Mouse (Mus musculus): Measurements from ENCODE around the gene Hopx. TPM values are rescaled to one million over a fixed set of nuclear protein-coding genes. Genes with fewer than 3 reads are reported as not detected.

Gene Hopx
- polyA plus RNA-seq, 1 experiment from 2014 or later = 49.0 TPM

GRCm38 (mm10) chr5:77038451-77038850, 76.5 kb downstream of the Hopx start:
- H3K4me2 ChIP-seq (replicated peaks; ENCODE audit: low read depth, low read length) = no peak overlapping the region
- H3K36me3 ChIP-seq (ENCODE audit: insufficient read depth, low read length) = no peaks in the 10 kb centered on the region
- H3K9me3 ChIP-seq (ENCODE audit: low read length) = no peaks in the 10 kb centered on the region
- no peaks in the 10 kb centered on the region for H3K4me1 ChIP-seq (ENCODE audit: insufficient read depth, low read depth, low read length)
- DNase-seq (ENCODE audit: low spot score) = no peak
- H3K27ac ChIP-seq (ENCODE audit: low read length) = no peak overlapping the region
- WGBS = 87% methylated on average over 10 of the region's 10 CpGs
- no peak overlapping the region for H3K9ac ChIP-seq (replicated peaks; ENCODE audit: low read depth)
- TF ChIP-seq EP300 (IDR thresholded peaks at IDR 0.05) (no peak), CTCF (IDR thresholded peaks at IDR 0.05) (no peak)
- no peak overlapping the region for H3K4me3 ChIP-seq (ENCODE audit: low read depth, low read length)
- H3K27me3 ChIP-seq (replicated peaks; ENCODE audit: insufficient read depth, low read length) = no peaks in the 10 kb centered on the region
- ATAC-seq = no peak

Other genes with a start within 250 kb of the Hopx start
- gene Aasdh, start 209.6 kb downstream of the Hopx start, polyA plus RNA-seq (2015; fragmentation: Nextera tagmentation; extraction: Ambion mirVana) = 7.2 and 8.0 TPM in 2 replicates
- gene Paics, start 163.8 kb downstream of the Hopx start, polyA plus RNA-seq (2015; fragmentation: Nextera tagmentation; extraction: Ambion mirVana) = 166 and 167 TPM in 2 replicates
- 12.5 and 14.0 TPM in 2 replicates for gene Ppat, start 163.5 kb downstream of the Hopx start, polyA plus RNA-seq (2015; fragmentation: Nextera tagmentation; extraction: Ambion mirVana)
- 49.5 and 53.4 TPM in 2 replicates for gene Srp72, start 140.4 kb downstream of the Hopx start, polyA plus RNA-seq (2015; fragmentation: Nextera tagmentation; extraction: Ambion mirVana)
- gene Arl9, start 111.1 kb downstream of the Hopx start, polyA plus RNA-seq (2015; fragmentation: Nextera tagmentation; extraction: Ambion mirVana) = not detected in 2 replicates
- gene Thegl, start 99.1 kb downstream of the Hopx start, polyA plus RNA-seq (2015; fragmentation: Nextera tagmentation; extraction: Ambion mirVana) = 0.80 and 1.2 TPM in 2 replicates
- 5.2 and 8.5 TPM in 2 replicates for gene Spink2, start 96.3 kb upstream of the Hopx start, polyA plus RNA-seq (2015; fragmentation: Nextera tagmentation; extraction: Ambion mirVana)
- gene Rest, start 150.4 kb upstream of the Hopx start, polyA plus RNA-seq (2015; fragmentation: Nextera tagmentation; extraction: Ambion mirVana) = 20.4 and 23.5 TPM in 2 replicates
- gene Noa1, start 195.0 kb upstream of the Hopx start, polyA plus RNA-seq (2015; fragmentation: Nextera tagmentation; extraction: Ambion mirVana) = 11.6 and 13.6 TPM in 2 replicates
- 23.6 and 26.2 TPM in 2 replicates for gene Polr2b, start 195.0 kb upstream of the Hopx start, polyA plus RNA-seq (2015; fragmentation: Nextera tagmentation; extraction: Ambion mirVana)